Mouse (Mus musculus): ENCODE measurements around the gene Cit.

Gene Cit

DNA sequence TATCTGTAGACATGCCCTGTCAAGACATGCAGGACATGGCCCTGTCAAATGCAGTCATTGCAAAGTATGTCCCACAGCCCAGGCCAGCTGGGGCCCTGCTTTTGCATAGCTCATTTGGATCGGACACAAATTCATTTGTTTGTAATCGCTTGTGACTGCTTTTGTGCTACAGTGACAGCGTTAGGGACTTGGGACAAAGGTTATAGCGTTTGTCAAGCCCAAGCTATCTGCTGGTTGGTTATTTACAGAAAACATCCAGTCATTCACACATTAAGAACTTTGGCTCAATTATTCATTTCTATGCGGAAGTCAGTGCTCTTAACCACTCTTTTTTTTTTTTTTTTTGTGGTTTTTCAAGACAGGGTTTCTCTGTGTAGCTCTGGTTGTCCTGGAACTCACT, 207.1 kb downstream of the Cit start:
- DNase-seq = peak; percentile 6

DNA sequence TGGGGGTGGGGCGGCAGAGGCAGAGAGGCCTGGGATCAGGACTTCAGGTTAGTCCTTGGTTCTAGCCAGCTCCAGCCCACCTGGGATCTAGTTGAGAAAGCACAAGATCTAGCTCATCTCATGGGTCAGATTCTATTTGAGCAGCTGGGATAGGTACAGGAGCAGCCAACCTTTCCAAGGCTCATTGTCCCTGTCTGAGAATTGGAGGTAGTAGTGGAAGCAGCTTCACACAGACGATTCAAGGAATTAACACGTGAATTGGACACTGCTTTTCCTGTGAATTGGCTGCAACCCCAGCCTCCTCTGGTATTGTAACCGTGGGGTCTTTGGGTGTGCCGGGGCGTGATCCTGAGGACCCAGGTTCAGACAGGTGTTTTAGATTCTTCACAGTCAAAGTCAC, 207.7 kb downstream of the Cit start:
- no peak for DNase-seq

Data from kidney, adult 18-20 months (tissue).